Mouse (Mus musculus) c-Kit-positive CD71-negative TER-119-negative erythroid progenitor cells, embryonic 14.5 days (primary cell): ENCODE measurements at regions not wholly inside any gene's neighbourhood (a gene's known extent, or its start where the extent isn't known, plus 50 kb on each side); places are given as distances from the start of the nearest gene placed in this dataset.
A peak's percentile ranks its signal among the peaks of the same experiment; 100 is the strongest.

Experiments used
- DNase-seq: peaks from one replicate; pipeline ENCODE4 v3.0.0-alpha.2; 2013; ENCODE audit warnings: low read depth

DNA sequence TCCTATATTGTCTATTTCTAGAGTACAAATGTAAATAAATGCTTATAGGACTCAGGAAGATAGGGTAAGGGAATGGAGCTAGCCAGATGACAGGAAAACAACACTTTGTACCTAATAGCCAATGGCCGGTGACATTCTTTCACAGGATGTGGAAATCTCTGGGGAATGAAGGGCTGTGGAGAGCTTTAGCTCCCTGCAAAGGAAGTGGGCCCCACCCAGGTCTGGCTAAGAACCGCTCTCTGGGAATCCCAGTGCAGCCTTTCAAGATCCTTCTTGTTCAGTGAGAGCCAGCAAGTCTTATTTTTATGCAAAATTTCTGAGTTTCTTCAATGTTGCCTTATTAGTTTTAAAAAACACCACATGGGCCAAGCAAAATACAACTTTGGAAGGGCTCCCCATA lies 54.7 kb upstream of the Pappa2 start:
- no peak for DNase-seq

DNA sequence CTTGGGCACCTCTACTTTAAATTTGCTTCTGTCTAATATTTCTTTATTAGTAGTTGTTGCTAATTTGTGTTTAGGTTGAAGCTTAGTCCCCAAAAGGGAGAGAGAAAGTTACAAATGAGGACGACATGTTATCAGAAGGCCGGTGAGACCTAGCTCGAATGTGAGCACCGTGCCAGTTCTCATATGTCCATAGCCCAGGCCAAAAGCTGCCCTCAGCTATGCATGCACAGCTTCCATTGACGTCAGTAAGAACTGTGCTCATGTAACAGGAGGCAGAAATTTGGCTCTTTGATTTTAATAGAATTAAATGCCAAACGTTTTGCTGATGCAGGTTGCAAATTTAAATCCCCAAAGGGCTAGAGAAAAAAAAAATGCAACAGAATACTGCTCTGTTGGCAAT lies 56.1 kb upstream of the Pappa2 start:
- no peak for DNase-seq

DNA sequence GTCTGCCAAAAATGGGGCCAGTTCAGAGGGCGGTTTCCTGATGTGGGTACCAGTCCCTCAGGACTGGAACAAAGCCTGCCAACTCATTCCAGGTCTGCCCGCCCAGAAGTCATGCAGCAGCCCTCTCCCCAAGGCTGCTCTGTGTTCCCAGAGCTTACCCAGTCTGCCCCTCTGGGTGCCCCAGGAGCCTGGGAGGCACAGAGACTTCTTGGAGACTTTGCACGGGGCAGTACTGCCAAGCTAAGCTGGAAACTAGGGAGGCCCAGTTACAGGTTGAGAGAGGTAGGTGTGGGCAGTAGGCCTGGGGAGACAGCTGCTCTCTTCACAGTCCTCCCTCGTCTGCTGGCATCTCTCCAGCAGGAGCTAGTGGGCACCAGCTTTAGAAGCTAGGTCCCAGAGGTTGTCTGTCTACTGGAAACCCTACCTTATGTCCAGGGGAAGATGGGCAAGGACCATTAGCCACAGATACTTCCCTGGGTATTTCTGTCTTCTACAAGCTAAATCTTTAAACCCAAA lies 65.6 kb upstream of the Pappa2 start:
- no peak for DNase-seq

DNA sequence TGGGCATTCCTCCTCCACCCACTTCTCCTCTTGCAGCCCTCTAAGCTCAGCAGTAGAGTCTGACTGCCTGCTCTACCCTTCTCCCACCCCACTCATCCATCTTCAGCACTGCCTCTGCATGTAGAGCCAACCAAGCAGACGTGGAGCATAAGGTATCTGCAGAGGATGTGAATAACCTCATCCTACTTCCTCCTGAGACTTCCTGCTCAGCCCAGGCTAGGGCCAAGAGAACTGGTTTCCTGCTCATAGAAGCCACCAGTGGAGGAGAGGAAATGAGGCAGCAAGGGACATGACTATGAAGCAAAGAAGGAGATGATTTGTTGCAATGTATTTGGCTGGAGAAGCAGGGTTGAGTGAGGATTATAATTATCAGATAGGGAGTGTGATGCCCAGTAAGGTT lies 84.7 kb upstream of the Pappa2 start:
- DNase-seq, result peak; percentile 4

DNA sequence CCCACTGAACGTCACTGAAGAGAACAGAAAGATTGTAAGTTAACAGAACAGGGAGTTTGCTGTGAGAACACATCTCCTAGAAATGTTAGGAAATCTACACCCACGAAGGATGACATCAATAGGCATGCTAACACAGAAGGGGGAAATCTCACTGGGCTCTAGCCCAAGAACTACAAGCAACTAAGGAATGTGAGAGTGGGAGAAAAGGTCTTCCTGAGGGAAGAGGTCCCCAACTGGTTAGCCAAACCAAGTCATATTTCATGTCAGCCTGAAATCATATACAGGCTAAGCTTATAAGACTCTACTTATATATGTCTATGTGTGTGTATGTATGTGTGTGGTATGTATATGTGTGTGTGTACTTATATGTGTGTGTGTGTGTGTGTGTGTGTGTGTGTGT lies 118.9 kb upstream of the Pappa2 start:
- DNase-seq, result no peak

DNA sequence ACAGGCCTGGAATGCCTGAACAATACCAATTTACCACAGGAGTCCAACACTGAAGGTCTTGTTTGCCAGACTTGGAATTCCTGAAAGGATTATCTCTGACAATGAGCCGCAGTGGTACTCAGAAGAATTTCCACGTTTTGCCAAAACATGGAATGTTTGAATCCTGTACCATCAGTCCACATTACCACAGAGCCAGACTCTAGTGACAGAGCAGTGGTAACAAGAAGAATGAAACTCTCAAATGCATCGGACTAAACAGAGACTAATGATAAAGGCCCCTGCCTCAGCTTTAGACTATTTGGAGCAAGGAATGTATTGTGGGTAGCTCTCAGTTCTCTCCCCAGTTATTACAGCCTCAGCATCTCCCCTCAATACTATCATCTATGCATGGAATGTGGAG lies 109.9 kb upstream of the Cop1 start:
- DNase-seq, result no peak

DNA sequence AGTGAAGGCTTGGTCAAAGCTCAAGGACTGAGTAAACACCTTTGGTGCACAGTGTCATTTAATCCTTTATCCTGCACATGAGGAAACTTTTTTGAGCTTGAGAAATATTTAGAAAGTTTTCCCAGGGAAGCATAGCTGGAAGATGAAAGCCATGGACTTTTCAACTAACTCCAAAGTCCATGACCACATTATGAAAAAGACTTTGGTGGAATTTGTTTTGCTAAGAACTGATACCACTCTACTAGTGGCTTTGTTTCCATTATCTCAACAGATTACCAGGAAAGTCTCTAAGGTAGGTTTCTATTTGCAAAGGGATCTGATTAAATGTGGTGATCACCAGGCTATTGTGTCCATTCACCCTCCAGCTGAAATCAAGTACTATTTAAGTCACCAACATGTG lies 107.2 kb upstream of the Cop1 start:
- no peak for DNase-seq

DNA sequence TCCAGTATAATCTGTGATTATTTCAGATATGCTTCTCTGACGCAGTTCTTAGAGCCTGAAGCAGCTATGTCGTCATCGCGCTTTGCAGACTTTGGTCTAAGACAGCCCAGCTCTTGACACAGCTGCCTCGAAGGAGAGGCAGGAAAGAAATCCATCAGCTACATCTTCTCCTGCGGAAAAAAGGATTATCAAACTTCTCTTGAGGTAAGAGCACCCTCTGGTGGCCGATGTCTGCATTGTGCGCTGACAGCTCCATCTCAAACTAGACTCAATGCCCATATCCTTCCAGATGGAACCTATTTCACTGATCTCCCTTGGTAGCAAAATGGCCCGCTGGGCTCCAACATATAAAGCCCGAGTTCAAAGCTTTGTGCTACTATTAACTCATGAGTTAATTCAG lies 96.8 kb upstream of the Cop1 start:
- peak; percentile 46 for DNase-seq

DNA sequence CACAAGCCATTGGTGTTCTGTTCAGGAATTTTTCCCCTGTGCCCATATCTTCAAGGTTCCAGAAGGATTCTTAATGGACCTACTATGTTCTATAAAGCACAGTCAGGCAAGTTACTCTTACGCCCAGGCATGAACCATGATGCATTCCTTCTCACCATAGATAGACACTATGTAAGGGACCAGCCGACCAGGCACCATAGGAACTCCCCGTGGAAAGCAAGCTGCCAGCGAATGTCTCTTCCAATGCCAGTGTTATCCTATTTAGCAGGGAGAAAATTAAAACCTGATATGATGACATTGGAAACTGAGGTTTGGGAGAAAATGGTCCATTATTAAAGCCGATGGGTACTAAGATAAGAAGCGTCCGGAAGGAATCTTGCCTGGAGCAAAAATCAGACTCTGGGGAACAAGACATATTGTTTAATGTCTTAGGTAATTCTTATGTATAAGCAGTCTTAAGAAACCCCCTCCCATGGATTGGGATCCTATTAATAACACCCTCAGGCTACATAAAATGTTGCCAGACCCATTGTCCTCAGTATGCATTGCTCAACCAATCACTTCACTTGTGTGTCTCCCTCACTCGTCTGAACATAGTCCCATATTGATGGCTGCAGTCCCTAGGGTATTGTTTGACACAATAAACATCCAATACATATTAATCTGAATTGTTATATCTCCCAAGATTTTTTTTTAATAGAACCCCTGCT lies 84.2 kb upstream of the Cop1 start:
- no peak for DNase-seq

DNA sequence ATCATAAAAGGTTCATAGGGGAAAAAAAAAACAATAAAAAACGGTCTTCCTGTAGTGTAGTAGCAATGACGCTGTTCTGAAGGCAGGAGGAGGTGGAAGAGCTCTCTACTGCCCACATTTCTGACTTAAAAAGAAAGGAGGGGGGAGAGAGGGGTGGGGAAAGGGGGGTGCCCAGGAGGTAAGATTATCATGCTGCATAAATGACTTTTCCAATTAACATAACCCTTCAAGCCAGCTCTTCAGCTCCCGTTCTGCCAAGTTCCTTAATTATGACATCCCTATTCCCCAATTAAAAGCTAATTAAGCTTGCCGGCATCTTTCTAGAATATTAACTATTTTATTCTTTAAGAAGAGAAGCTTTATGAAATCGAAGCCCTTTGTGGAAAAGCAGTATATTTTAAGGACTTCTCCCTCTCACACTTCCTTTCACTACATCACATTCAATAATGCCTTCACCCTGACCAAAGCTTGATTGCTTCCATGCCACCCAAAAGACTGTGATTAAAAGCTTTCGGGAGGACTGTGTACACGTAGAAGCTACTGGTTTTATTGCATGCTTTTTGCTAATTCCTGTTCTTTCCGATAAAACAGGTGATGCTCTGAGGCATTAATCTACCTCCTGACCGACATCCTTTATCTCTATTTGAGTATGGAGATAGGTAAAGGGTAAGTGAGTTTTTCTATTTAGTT lies 83.5 kb upstream of the Cop1 start:
- no peak for DNase-seq

DNA sequence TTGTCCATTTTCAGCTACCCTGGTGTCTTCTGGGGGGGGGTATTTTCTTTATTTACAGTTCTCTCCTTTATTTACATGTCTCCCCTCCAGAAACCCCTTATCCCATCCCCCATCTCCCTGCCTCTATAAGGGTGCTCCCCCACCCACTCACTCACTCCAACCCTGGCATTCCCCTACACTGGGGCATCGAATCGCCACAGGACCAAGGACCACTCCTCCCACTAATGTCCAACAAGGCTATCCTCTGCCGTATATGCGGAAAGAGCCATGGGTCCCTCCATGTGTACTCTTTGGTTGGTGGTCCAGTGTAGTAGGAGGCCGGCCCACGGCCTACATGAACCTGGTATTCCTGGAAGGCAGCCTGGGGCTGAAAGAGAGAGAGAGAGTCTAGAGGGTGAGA lies 82.9 kb upstream of the Cop1 start:
- DNase-seq, result no peak

DNA sequence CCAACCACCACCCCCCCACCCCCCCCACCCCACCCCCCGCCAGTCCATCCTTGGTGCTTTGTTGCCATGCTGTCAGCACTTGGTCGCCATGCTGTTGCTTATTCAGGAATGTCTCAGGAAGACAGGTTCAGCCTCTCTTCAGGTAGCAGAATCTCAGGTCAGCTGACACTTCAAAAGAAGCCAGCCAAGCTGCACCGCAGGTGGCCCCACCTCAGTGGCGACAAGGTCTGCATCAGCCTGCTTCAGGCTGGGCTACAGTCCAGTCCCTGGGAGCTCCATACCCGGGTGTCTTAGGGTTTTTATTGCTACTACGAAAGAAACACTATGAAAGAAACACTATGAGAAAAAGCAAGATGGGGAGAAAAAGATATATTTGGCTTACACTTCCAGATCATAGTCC lies 82.4 kb upstream of the Cop1 start:
- DNase-seq, result no peak

DNA sequence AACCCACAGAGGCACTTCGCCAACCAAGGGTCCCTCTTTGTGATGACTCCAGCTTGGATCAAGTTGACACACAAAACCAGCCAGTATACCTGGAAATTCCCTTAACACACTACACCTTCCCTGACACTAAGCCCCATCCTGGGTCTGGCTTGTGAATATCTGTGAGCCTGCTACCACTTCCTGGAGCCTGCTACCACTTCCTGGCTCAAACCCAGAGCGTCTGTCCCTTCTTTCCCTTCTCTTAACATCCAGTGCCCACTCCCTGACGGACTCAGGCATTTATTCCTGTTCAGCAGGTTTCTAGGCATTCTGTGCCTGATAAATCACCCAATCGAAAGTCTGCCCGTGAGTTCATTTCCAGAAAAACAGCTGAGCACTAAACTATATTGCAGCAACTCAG lies 81.8 kb upstream of the Cop1 start:
- DNase-seq, result no peak

DNA sequence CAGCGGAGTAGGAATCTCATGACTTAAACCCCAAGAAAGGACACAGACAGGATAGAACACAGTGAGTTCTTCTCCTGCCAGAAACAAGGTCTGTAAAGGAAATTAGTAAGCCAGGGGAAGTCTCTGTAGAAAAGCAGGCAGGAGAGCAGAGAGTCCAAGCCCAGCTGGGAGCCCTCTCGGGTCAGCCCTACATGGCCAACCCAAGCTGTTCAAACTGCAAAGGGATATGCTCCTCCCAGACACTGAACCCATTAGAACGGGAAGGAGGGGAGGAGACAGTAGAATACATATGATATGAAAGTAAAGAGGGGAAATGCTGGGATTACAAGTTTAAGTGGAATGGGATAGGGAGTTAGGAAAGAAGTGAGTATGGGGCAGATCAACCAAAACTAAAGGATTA lies 75.7 kb upstream of the Cop1 start:
- no peak for DNase-seq

DNA sequence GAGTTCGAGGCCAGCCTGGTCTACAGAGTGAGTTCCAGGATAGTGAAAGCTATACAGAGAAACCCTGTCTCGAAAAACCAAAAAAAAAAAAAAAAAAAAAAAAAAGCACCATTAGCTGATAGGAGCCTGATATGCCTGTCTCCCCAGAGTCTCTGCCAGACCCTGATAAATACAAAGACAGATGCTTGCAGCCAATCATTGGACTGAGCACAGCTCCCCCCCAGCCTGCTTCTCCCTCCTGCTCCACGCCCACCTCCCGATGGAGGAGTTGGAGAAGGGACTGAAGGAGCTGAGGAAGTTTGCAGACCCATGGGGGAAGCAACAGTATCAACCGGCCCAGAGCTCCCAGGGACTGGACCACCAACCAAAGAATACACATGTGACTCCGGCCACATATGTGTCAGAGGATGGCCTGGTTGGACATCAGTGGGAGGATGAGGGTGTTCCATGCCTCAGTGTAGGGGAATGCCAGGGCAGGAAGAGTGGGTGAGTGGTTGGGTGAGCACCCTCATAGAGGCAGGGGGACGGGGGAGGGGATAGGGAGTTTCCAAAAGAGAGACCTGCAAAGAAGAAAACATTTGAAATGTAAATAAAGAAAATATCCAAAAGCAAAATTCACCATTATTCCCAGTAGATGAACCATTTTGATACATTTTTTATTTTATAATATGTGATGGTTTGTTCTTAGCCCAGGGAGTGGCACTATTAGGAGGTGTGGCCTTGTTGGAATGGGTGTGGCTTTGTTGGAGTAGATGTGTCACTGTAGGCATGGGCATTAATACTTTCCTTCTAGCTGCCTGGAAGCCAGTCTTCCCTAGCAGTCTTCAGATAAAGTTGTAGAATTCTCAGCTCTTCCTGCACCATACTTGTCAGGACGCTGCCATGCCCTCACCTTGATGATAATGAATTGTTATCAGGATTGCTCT lies 71.8 kb upstream of the Cop1 start:
- DNase-seq, result no peak

DNA sequence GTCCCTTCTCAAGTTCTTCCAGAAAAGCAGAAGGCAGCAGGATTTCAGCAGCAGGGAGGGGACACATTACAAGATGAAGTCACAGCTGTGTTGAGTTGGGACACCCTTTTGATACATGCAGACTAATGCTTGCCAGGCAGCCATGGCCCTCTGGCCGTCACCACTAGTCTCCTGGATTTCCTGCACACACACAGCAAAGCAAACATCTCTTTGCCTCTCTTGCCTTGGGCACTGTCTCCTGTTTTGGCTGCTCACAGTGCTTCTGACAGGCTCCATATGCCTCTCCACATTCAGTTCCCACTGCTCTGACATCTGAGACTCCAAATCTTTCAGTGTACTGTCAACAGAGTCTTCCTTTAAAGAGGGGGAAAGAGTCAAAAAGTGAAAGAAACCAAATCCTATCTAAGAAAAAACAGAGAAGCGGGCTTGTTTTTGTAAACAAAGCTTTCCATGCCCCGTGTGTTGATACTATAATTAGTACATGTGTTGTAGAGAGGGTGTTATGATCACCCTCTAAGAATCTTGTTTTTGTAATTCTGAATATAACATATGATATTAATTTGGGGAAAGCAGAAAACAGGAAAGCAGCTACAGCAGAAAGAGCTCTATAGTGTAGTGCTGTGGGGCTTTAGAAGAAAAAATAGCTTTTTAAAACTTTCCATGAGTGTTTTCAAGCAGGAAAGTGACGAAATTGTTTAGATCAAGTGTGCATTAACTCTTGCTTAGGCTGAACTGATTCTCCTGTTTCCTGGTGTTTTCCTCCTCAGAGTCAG lies 68.8 kb upstream of the Cop1 start:
- no peak for DNase-seq

DNA sequence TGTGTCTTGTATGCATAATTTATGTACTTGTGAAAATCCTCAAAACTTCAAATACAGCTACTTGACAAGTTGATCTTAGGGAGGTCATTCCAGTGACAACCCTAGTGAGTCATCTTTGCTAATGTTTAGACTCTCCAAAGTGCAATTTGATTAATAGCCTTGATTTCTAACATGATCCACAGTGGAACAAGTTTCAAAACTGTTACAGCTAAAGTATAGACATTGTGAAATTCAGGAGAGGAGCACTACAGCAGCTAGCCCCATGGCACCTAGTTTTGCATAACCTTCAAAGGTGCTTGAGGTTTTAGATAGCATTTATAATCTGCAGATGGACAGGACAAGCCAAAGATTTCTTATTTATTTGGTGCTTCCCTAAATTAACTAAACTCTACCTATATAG lies 50.1 kb upstream of the Cop1 start:
- DNase-seq, result no peak
